Mouse (Mus musculus): ENCODE measurements around the gene Mfap2. TPM values are rescaled to one million over a fixed set of nuclear protein-coding genes. Genes with fewer than 3 reads are reported as not detected.

Mfap2 gene
- total RNA-seq, 2 experiments from 2014 or later, result 47.6 to 53.7 TPM

DNA sequence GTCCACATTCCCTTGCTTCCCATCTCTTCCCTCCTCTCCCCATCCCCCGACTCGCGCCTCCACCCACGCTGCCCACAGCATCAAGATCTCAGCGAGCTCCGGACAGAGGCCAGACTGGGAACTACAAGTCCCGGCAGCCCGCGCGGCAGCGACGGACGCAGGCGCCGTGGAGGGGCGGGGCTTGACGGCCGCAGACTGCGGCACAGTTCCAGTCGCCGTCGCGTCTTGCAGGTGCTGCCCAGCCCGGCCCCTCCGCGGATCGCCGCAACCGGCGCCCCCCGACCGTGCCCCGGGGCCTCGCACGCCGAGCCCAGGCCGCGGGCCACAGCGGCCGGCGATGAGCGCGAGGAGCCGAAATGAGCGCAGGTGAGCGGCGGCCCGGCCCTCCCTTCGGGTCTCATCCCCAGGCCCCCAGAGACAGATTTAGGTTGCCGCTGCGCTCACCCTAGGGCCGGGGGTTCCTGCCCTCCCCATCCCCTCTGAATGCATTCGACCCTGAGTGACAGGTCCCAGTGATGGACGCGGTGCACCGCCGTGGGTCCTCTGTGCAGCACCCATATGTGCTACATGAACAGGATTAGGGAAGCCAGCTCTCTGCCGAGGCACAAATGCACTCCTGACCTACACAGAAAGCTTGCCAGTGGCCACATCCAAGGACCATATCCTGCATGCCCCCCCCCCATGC is 23.4 kb upstream of the Mfap2 start, which contains the start of gene Atp13a2:
TSS of gene Atp13a2 (plus strand) at position 163 of the 685 bp plus-strand sequence.
- DNase-seq, result peak; percentile 93 to 94
- intact Hi-C loops (cut with DNase I), result loop anchor here (1.0 kb wide), 2 partner anchors 24 to 34 kb away; no protein-coding TSS in a partner anchor

DNA sequence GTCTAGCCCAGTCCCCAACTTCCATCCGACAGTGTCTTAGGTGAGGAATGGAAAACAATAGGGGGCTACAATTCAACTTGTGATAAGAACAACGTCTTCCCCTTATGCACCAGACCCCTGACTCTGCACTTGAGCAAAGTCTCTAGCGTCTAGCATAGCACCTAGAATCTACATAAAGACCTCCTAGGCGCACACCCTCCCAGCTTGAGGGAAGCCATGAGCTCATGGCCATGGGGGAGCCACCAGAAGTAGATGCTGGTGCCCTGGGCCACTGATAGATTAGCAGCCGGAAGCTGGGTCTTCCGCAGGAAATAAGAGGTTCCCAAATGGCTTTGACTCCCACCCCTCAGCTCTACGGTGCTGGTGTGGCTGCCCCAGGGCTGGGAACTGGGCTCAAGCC is 22.7 kb upstream of the Mfap2 start:
- intact Hi-C loops (cut with DNase I), result loop anchor here (1.0 kb wide), 1 partner anchor 34 kb away; no protein-coding TSS in a partner anchor
- DNase-seq, result no peak

DNA sequence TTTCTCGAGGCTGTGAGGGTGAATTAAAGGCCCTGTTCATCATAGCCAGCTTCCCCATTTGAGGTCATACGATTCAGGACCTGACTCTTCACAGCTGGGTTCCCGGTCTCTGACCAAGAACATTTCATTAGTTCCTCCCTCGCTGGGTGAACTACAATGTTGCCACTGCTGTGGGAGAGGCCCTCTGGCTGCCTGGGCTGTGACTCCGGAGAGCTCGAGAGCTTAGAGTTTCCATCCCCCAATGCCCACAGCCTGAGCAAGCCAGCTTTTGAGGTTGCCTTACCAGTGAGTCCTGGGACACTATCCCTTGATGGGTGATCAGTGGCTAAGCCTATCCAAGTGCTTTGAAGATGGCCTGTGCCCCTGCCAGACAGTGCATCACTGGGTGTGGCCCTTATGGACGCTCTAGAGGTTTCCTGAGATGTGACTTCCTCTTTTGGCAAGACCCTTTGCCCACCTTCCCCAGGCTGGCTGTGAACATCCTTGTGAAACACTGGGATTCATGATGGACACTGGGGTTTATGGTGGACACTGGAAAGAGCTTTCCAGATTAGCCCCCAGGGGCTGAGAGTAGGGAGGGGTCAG is 21.4 kb upstream of the Mfap2 start:
- intact Hi-C loops (cut with DNase I), result no loop called here
- DNase-seq, result peak in 1 of 2 experiments; percentile 32

DNA sequence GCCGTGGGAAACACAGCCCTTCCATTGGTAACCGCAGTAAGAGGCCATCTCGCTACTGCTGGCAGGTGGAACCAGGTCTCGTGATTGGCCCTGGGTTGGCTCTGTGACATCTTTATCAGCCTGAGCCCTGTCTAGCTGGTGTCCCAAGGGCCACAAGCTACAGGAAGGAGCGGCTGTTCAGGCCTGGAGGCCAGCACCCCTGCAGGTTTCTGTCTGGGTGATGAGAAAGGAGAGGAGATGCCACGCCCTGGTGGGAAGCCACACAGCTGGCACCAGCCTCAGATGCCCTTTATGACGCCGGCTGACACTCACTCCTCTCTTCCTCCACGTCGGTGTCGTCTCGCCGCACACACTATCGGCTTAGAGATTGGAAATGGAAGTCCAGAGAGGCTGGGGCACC is 20.8 kb upstream of the Mfap2 start:
- DNase-seq, result no peak
- intact Hi-C loops (cut with DNase I), result no loop called here

DNA sequence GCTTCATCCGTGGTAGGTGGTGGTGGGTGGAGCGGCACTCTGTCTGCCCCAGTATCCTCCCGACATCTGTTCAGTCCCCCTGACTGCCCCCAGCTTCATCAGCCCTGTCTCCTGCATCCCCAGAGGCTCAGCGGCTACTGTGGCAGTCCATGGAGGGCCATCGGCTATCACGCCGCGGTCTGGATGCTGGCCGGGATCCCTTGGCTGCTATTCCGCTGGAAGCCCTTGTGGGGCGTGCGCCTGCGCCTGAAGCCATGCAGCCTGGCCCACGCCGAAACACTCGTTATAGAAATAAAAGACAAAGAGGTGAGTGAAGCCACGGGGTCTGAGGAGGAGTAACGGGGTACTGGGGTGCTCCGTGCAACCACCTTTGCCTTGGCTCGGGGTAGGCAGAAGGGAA is 18.0 kb upstream of the Mfap2 start:
- DNase-seq, result no peak

DNA sequence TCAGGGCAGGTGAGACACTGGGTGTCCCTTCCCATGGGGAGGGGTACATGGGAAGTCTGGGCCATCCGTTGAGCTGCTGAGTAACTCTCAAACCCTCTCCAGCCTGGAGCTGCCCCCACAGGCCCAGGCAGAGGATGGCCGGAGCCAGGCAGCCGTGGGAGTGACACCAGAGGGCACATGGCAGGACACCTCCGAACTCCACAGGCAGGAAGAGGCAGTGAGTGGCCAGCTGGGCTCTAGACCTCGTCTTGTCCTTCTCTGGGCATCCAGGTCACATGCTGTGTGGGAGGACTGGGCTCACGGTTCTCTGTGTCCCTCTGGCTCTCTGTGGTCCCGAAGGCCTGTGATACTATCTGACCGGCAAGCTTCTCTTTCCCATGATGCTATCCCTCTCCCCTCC is 16.4 kb upstream of the Mfap2 start:
- DNase-seq, result no peak
- intact Hi-C loops (cut with DNase I), result no loop called here

More for the DNA sequence above, 18.0 kb upstream of the Mfap2 start:
- intact Hi-C loops (cut with DNase I), result no loop called here

DNA sequence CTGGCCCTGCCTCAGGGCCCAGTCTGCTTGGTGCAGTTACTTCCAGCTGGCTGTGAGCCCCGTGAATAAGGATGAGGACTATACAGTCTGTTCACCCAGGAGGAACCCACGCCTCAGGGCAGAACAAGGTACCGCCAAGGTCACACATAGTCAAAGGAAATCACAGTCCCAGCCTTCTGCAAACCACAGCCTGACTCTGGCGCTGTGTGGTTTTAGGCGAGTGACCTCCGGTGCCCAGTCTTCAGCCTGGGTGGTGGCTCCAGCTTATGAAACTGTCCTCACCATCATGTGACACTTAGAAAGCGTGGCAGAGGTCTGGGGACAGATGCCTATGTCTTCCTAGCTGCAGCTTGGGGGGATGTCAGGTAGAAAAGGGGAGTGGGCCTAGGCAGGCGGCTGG is 14.4 kb upstream of the Mfap2 start:
- DNase-seq, result no peak
- intact Hi-C loops (cut with DNase I), result no loop called here

DNA sequence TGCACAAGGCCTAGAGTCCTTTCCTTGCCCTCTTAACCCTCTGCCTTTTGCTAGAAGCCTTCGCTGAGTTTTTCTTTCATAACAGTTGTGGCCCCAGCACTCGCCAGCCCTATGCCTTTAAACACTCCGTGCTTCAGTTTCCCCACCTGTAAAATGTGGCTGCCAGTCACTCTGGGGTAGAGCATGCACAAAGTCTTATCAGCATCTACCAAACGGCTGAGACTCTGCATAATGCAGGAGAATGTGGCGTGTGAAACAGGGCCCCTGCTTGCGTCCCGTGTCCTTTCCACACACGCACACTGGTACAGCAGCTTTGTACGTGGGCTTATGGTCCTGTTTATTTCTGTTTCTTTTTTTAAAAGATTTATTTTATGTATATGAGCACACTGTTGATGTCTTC is 13.4 kb upstream of the Mfap2 start:
- no peak for DNase-seq
- intact Hi-C loops (cut with DNase I), result no loop called here

DNA sequence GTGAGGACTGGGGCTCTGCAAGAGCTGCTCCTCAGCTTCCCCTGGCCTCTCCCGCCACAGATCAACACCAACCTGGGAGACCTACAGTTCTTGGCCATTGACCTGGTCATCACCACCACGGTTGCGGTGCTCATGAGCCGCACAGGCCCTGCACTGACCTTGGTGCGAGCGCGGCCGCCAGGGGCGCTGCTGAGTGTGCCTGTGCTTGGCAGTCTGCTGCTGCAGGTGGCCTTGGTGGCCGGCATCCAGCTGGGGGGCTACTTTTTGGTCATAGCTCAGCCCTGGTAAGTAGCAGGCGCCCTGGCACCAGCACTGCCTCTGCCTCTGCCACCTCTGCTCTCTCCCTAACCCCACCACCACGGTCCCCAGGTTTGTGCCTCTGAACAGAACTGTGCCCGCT is 4.2 kb upstream of the Mfap2 start:
- intact Hi-C loops (cut with DNase I), result no loop called here
- DNase-seq, result peak; percentile 27 to 59

DNA sequence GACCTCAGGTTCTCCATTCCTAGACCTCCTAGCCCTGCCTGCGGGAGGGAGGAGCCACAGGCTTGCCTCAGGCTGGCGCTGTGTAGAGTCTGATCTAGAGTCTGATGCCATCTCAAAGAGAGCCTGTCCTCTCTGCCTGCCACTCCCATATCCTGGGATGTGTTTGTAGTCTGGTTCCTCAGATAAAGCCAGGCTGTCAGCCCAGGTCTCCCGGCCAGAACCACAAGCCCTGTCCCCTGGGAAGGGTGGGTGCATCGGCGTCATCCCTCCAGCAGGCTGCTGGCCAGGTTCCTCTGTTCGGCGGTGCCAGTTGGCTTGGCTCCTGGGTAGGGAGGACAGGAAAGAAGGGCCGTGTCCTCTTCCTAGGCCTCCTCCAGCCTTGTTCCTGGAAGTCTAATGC is 2.2 kb upstream of the Mfap2 start:
- intact Hi-C loops (cut with DNase I), result no loop called here

DNA sequence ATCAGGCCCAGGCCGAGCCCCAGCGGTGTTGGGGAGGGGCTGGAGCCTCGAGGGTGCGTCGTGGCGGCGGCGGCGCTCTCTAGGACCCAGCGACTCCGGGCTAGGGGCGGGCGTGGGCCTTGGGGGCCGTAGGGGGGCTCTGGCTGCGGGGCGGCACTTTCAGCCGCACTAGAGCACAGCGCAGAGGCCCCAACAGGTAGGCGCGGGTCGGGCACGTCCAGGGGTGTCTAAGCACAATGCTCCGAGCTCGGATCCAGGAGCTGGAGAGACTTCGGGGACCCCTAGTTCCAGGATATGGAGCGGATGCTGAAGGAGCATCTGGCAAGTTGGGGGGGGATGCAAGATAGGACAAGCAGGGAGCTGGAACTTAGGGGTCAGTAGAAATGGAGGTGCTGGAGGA is 308 bp downstream of the Mfap2 start:
- intact Hi-C loops (cut with DNase I), result no loop called here
- DNase-seq, result peak; percentile 48 to 63

More for the DNA sequence above, 2.2 kb upstream of the Mfap2 start:
- DNase-seq, result peak; percentile 82 to 84

DNA sequence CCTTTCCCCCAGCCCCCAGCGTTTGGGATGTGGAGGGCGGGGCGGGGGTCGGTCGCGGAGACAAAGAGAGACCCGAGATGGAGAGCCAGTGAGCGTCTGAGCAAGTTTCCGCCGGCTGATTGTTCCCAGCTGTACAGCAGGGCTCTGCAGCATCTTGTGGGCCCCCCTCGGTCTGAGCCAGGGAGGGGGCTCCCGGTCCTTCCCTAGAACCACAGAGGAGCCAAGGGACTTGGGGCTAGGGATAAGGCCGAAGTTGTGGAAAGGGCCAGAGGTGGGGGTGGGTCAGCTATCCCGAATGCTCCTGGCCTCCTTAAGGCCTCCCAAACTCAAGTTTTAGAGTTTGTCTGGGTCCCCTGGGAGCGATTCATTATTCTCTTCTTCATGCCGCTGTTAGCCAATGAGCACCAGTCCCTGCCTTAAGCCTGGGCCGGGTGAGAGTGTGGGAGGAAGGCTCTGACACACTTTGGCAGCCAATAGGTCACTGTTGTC is 767 bp downstream of the Mfap2 start:
- DNase-seq, result peak; percentile 57 to 68
- intact Hi-C loops (cut with DNase I), result no loop called here

DNA sequence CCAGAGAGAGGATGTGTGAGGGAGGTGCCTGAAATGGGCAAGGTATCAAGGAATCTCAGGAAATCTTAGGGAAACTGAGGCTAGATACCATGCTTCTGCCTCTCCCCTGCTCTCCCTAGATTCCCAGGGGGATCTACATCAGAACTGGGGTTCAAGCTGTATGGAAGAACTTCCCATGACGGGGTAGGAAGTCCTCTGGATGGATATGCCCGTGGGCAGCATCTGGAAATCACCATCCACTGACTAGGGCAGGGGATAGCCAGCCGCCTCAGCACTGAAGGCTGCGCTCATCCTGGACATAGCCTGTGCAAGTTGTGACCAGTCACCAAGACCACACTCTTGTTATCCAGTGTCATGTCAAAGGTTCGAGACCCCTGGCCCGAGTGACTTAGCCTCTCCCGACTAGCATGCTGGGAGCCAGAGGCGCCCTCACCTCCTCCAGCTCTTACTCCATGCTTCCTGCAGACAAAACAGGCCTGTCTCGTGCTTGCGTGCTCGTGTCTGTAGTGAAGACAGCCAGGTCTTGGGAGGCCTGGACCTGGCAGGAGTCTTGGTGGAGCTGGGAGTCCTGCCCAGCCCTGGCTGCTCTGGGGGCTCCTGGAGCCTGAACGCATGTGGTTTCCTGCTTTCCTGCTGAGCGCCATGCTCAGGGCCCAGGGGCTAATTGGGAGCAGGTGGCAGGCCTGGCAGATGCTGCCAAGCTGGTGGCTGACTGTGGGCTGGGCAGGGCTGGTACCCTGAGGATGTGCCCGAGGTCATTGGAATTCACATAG is 1.5 kb downstream of the Mfap2 start:
- intact Hi-C loops (cut with DNase I), result no loop called here
- DNase-seq, result peak in 1 of 2 experiments; percentile 35

DNA sequence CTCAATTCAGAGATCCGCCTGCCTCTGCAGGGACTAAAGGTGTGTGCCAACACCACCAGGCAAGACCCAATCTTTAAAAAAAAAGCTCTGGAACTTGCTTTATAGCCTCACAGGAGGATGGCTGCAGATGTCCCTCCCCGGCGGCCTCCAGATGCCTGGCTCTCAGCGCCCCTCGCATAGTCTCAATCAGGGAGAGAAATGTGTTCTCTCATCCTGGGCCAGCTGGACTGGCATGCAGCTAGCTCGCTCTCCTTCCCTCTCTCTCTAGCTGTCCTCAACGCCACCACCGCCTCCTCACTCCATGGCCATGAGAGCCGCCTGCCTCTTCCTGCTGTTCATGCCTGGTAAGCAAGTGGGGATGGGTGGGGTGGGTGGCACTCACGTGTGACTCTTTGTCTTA is 2.3 kb downstream of the Mfap2 start:
- intact Hi-C loops (cut with DNase I), result no loop called here
- DNase-seq, result no peak

DNA sequence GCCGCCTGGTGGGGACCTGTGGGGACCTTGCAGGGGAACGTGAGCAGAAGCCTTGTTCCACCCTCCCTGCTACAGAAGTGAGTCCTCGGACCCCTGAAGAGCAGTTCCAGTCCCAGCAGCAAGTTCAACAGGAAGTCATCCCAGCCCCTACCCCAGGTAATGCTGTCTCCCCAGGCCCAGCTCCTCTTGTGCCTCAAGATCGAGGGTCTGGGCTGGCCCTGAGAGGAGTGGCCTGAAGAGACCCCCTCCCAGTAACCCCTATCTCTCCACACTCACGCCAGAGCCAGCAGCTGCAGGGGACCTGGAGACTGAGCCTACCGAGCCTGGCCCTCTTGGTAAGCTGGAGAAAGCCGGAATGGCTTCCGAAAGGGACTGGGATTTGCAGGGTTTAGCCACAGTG is 3.9 kb downstream of the Mfap2 start:
- intact Hi-C loops (cut with DNase I), result no loop called here
- no peak for DNase-seq

DNA sequence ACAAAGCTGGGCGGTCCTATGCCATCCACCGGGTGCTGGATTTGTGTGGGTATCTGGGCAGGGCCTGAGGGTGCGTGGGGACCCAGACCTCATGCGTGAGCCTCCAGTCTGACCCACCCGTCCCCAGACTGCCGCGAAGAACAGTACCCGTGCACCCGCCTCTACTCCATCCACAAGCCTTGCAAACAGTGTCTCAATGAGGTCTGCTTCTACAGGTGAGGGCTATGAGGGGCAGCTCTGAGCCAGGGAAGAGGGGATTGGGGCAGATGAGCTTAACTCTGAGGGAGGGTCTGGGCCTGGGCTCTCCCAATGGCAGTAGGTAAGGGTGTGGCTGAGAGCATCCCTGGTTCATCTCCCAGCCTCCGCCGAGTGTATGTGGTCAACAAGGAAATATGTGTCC is 4.6 kb downstream of the Mfap2 start:
- intact Hi-C loops (cut with DNase I), result no loop called here
- no peak for DNase-seq

DNA sequence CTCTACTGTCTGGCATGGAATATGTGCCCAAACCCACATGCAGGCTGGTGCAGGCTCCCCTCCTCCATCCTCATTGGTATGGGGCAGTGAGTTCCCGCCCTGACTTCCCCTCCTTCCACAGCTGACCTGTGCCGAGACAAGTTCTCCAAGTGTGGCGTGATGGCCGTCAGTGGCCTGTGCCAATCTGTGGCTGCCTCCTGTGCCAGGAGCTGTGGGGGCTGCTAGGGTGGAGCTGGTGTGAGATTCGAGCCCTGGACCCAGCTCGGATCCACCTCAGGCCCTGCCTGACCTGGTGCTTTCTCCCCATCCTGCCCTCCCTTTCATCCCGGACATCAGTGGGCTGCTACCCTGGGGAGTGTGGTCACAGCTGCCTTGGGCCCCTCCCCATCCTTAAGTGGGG is 5.1 kb downstream of the Mfap2 start:
- DNase-seq, result peak; percentile 36 to 47
- intact Hi-C loops (cut with DNase I), result no loop called here

DNA sequence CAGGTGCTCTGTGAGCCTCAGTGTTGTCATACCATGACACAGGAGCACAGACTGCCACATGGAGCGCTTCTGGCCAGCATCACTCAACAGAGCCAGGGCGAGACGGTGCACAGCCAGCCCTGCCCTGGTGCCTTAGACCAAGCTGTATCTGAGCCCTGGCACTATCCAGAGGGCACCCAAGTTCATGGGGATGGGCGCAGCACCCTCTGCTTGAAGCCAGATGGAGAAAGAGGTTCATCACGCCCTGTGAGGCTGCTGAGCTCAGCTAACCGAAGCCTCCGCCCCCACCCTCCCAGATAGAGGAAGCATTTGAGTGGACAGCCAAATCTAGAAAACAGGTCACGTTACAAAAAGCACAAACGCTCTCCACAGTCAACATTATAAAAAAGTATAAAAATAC is 6.1 kb downstream of the Mfap2 start:
- peak; percentile 45 to 52 for DNase-seq
- intact Hi-C loops (cut with DNase I), result no loop called here

DNA sequence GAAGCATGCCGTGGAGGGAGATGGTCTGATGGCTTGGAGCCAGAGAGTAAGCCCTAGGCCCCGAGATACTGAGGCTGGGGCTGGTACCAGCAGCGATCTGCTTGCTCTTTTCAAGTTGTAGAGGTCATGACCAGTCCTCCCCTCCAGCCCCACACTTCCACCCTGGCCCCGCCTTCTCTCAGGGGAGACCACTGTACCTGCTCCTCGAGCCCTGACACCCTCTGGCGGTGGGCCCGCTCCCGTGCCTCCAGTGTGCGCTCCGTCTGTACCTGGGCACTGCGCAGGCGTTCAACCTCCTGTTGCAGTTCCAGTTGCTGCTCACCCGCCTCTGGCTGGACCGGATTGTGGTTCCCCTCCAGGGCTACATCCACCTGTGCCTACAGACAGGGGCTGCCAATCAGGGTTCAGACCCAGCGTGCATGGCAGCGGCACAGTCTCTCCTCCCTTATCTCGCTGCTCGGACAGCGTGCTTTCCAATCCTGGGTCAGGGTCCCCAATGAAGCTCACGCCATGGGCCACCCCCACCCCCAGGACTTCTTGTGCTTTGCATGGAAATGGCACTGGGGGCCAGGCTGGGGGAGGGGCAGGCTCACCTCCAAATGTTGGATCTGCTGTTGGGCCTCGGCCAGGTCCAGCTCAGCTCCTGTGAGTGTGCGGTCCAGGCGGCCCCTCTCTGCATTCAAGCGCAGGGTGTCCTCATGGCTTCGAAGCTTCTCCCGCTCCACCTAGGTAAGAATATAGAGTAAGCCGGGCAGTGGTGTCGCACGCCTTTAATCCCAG is 7.6 kb downstream of the Mfap2 start:
- DNase-seq, result no peak

DNA sequence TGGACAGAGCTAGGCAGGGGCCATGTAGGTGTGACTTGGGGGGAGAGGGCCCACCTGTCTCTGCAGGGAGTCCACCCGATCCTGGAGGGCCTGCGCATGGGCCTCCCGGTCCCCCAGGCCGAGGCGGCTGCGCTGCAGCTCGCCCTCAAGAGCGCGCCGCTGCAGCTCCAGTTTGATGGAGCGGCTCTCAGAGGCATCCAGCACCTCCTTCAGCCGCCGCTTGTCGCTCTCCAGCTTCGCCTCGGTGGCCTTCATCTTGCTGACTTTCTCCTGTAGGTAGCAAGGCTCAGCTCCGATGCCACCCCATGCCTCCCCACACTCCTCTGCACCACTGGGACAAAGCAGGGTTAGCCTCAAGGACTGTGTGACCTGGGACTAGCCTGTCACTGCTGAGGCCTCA is 10.0 kb downstream of the Mfap2 start:
- DNase-seq, result no peak
- intact Hi-C loops (cut with DNase I), result no loop called here

More for the DNA sequence above, 7.6 kb downstream of the Mfap2 start:
- intact Hi-C loops (cut with DNase I), result no loop called here
